Mouse (Mus musculus) urinary bladder, adult 2 months (tissue): ENCODE data around the gene Ncbp1. TPM values are rescaled to one million over a fixed set of nuclear protein-coding genes. Genes with fewer than 3 reads are reported as not detected.
"Not testable (repeated sequence)": the region's sequence is repeated elsewhere in the genome, so short reads cannot be mapped to it uniquely, and the experiment has no call there.

Source experiments
- DNase-seq: peaks from one replicate; pipeline ENCODE4 v3.0.0; 2022; ENCODE audit warnings: low spot score
- polyA plus RNA-seq: library from polyadenylated mRNA; depleted of rRNA; stranded (reverse); fragments of >200 nt; gene quantifications from 2 replicates; pipeline ENCODE4 v1.2.3, GENCODE M21; 2012

The Ncbp1 gene
- polyA plus RNA-seq, 1 experiment: 33.7 TPM

- no peak for DNase-seq
Measured at GRCm38 (mm10) chr4:46129311-46130004, 9.0 kb upstream of the Ncbp1 start.

GRCm38 (mm10) chr4:46130221-46130620 lies 8.2 kb upstream of the Ncbp1 start:
- DNase-seq: no peak

- DNase-seq: no peak
Measured at GRCm38 (mm10) chr4:46131791-46132190, 6.6 kb upstream of the Ncbp1 start.

DNA sequence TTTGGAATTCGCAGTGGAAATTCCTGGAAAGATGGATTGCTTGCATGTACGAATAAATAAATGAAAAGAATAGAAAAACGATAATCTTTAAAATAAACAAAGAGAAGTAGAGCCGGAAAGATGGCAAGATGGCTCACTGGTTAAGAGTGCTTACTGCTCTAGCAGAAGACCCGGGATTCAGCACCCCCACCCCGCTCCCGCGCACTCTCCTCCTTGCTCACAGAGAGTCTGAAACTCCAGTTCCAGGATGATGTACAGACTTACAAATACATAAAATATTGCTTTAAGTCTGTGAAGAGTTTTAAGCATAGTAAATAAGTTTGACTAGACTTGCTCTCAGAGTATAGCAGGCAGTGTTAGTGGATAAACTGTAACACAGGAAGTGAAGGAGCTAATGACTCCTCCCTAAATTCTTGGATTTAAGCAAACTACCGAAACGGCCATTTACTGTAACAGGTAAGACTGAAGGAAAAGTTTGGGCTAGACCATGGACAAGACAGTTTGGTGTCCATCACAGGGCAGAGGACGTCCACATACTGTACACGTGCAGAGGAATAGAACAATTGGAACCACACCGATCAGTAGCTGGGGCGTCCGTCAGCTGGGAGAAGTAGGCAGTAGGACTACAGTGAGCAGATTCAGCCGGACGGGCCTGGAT lies 655 bp upstream of the Ncbp1 start:
- DNase-seq: no peak

- no peak for DNase-seq
Measured at GRCm38 (mm10) chr4:46144323-46144722, 5.9 kb downstream of the Ncbp1 start.

GRCm38 (mm10) chr4:46146881-46147280 lies 8.5 kb downstream of the Ncbp1 start:
- no peak for DNase-seq

DNA sequence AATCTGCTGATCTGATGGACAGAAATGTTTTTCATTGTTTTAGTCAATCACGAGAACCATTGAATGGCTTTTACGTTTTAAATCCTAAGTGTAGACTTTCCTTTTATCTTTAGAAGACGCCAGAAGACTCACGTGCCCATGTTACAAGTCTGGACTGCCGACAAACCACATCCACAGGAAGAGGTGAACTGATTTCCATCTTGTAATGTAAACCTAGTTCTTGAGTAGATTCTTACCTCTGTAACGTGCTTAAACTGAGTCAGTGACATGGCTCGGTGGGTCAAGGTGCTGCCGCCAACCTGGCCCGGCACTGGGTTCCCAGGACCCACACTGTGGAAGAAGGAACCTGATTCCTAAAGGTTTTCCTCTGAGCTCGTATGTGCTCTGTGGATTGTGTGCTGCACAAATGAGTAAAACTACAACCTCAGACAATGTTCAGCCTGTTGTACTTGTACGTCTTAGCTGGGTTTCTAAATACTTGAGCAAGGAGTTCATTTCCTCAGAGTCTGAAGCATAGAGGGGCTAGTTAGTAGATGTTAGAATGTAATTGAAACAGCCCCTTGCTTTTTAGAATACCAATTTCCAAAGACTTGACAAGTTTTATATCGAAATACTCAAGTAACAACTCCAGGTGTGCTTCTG lies 13.6 kb downstream of the Ncbp1 start:
- no peak for DNase-seq

DNA sequence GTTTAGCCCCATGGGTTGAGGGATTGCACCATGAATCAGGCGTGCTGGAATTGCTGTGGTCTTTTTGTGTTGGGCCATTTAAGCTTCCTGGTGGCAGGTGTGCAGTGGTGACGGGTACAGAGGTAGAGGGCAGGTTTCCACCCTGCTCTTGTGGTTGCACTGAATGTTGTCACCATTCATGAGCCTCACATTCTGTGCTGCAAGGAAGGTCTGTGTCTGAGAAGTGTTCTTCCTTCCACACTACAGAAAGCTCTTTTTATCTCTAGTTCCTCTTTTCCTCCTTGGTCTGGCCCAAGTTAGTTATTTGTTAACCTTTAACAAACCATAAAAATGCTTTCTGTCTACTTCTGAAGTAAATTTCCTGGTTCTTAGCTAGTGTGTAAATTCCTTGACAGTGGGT lies 25.6 kb downstream of the Ncbp1 start:
- DNase-seq: no peak

DNA sequence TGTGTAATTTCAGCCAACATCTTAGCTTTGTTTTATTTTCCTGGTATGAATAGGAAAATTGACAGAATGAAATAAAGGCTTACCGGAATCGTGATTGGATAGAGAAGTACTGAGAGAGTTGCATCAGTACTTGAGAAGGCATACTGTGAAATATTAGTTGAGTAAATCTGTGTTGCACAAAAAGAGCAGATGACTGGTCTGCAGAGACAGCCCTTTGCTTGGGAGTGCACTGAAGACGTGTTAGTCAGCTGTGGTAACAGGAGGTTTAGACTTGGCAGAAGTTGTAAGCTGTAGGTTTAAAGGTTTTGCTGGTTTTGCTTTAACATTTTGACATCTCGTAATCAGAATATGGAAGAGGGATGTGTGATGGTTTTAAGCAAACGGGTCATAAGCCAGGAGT lies 27.4 kb downstream of the Ncbp1 start:
- no peak for DNase-seq

- no peak for DNase-seq
Measured at GRCm38 (mm10) chr4:46171761-46172160, 33.3 kb downstream of the Ncbp1 start.

- DNase-seq: no peak
Measured at GRCm38 (mm10) chr4:46176313-46176712, 37.9 kb downstream of the Ncbp1 start.

- DNase-seq: no peak
Measured at GRCm38 (mm10) chr4:46177018-46177417, 38.6 kb downstream of the Ncbp1 start.

DNA sequence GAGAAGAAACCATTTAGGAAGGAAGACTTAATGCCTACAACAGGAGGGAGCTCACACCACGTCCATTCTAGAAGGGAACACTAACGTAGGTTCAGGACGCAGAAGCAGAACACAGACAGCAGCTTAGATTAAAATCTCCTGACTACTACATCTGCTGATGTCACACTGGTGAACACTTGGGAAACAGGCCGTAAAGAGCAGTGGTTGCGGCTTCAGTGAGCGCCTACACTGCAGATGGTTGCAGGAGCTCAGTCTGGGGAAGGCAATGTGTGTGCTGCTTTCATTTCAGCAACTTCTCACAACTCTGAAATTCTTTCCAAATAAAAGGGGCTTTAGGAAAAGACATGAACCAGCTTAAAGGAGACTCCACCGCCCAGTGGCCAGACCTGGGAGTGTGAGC lies 39.1 kb downstream of the Ncbp1 start:
- no peak for DNase-seq

- DNase-seq: no peak
Measured at GRCm38 (mm10) chr4:46181168-46181567, 42.8 kb downstream of the Ncbp1 start.

- DNase-seq: no peak
Measured at GRCm38 (mm10) chr4:46182181-46182580, 43.8 kb downstream of the Ncbp1 start.

GRCm38 (mm10) chr4:46185423-46185822 lies 47.0 kb downstream of the Ncbp1 start:
- no peak for DNase-seq

DNA sequence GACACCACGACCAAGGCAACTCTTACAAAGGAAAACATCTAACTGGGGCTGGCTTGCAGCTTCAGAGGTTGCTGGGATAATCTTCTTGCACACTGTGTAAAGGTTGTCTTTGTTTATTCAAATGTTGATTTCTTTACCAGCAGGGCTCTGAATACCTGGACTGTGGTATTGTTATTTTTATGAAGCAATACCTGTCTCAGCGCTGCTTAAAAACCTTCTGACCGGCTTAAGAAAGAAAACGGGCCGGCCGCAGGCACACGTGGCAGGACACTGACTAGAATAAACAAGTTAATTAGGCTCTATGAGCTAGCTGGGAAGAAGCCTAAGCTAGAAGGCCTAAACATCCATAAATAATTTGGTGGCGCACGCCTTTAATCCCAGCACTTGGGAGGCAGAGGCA lies 47.5 kb downstream of the Ncbp1 start:
- DNase-seq: no peak

DNA sequence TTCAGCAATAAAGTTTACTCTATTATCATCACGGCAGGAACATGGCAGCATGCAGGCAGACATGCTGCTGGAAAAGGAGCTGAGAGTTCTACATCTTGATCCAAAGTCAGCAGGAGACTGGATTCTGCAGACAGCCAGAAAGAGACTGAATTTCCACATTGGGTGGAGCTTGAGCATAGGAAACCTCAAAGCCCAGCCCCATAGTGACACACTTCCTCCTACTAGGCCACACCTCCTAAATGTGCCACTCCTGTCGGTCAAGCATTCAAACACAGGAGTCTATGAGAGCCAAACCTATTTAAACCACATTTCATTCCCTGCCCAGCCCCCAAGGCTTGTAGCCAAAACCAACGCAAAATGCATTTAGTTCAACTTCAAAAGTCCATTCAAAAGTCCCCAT lies 48.1 kb downstream of the Ncbp1 start:
- no peak for DNase-seq

- not testable (repeated sequence) for DNase-seq
Measured at GRCm38 (mm10) chr4:46192011-46192410, 53.6 kb downstream of the Ncbp1 start.

GRCm38 (mm10) chr4:46195781-46196487 lies 57.5 kb downstream of the Ncbp1 start, which contains the start of gene Xpa:
Xpa (minus strand) TSS chr4:46196311.
- peak; percentile 80 for DNase-seq

GRCm38 (mm10) chr4:46196513-46196912 lies 58.1 kb downstream of the Ncbp1 start:
- DNase-seq: no peak

GRCm38 (mm10) chr4:46198064-46198463 lies 59.7 kb downstream of the Ncbp1 start:
- DNase-seq: no peak
